Comparison of ENCODE assay signal across 25 mouse cellular contexts in the genomic region with DNA sequence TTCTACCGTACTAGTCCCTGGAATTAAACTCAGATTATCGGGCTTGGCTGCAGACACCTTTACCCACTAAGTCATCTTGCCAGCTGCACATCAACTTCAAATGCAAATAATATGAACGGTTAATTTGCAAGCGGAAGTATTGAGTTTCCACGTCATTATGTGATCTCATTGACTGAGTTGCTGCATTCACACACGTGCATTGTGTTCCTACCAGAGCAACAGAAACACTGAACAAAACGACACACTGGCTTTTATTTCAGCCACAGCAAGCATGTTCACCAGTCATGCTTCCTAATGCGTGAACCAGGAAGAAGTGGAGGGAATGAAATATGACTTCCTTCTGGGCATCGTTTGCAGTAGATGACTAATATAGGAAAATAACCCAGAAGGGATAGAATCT.
"Had no signal": no experiment of that assay in that cellular context is flagged by ENCODE, and none has a peak within 500 bp of the region (broad histone marks: within the 10 kb centered on the region; RNA-seq: fewer than 3 reads in every experiment).

No protein-coding gene starts in this region.

- H3K9me3 ChIP-seq: heart, embryonic 13.5 days; heart, embryonic 15.5 days; hindbrain, embryonic 13.5 days; hindbrain, embryonic 15.5 days; kidney, embryonic 15.5 days; limb, embryonic 13.5 days; limb, embryonic 15.5 days; liver, embryonic 12.5 days had no signal

- H3K4me2 ChIP-seq: heart, embryonic 11.5 days; heart, embryonic 13.5 days; heart, embryonic 15.5 days; hindbrain, embryonic 13.5 days; hindbrain, embryonic 15.5 days; kidney, embryonic 15.5 days; limb, embryonic 13.5 days; limb, embryonic 15.5 days; liver, embryonic 12.5 days had no signal

- DNase-seq: gastrocnemius, postnatal 14 days; gastrocnemius, postnatal 36 days; heart, adult 11 months; heart, adult 2 months; heart, postnatal 14 days; heart, postnatal 36 days; kidney, adult 11 months; kidney, adult 2 months; kidney, adult 9 months; kidney, postnatal 14 days; kidney, postnatal 36 days; layer of hippocampus, postnatal 36 days; left cerebral cortex, postnatal 4 days had no signal

- H3K27ac ChIP-seq: heart, adult 2 months; heart, embryonic 13.5 days; heart, embryonic 15.5 days; hindbrain, embryonic 13.5 days; hindbrain, embryonic 15.5 days; hindbrain, postnatal 0 days; kidney, embryonic 15.5 days; limb, embryonic 13.5 days; limb, embryonic 15.5 days; liver, embryonic 12.5 days; liver, embryonic 14.5 days had no signal

- H3K4me3 ChIP-seq: heart, adult 2 months; heart, embryonic 13.5 days; heart, embryonic 15.5 days; hindbrain, embryonic 13.5 days; hindbrain, embryonic 15.5 days; kidney, embryonic 15.5 days; limb, embryonic 13.5 days; limb, embryonic 15.5 days; liver, embryonic 12.5 days had no signal

- H3K4me1 ChIP-seq: heart, embryonic 15.5 days; hindbrain, embryonic 15.5 days; kidney, embryonic 15.5 days; limb, embryonic 15.5 days; liver, embryonic 12.5 days had no signal

- H3K9ac ChIP-seq: heart, embryonic 13.5 days; heart, embryonic 15.5 days; hindbrain, embryonic 13.5 days; hindbrain, embryonic 15.5 days; kidney, embryonic 15.5 days; limb, embryonic 13.5 days; limb, embryonic 15.5 days; liver, embryonic 12.5 days; liver, embryonic 14.5 days had no signal

- ATAC-seq: hindbrain, postnatal 0 days; intestine, embryonic 16.5 days; liver, embryonic 12.5 days had no signal

- H3K36me3 ChIP-seq: heart, embryonic 13.5 days; heart, embryonic 15.5 days; hindbrain, embryonic 13.5 days; hindbrain, embryonic 15.5 days; kidney, embryonic 15.5 days; limb, embryonic 13.5 days; limb, embryonic 15.5 days; liver, embryonic 12.5 days had no signal

- H3K27me3 ChIP-seq: heart, embryonic 13.5 days; heart, embryonic 15.5 days; hindbrain, embryonic 13.5 days; hindbrain, embryonic 15.5 days; kidney, embryonic 15.5 days; limb, embryonic 13.5 days; limb, embryonic 15.5 days; liver, embryonic 12.5 days had no signal
